Mouse (Mus musculus) thymus, adult 2 months (tissue): ENCODE results near the gene Mpp3. TPM values are rescaled to one million over a fixed set of nuclear protein-coding genes. Genes with fewer than 3 reads are reported as not detected.

Experiments used
- DNase-seq: peaks from one replicate; pipeline ENCODE4 v3.0.0; 2021
- H3K27ac ChIP-seq: fragments of 200-500 bp; 2 replicates; pipeline ENCODE4 v1.5.1; 2012; ENCODE audit warnings: low read length, control low read depth; ENCODE audit not compliant: control insufficient read depth, insufficient read depth
- H3K27me3 ChIP-seq: fragments of 200-500 bp; 2 replicates; pipeline ENCODE4 v1.6.1; 2012; ENCODE audit warnings: mild to moderate bottlenecking, low read length, moderate library complexity, mixed read lengths; ENCODE audit not compliant: control insufficient read depth, insufficient read depth
- H3K36me3 ChIP-seq: fragments of 200-500 bp; 2 replicates; pipeline ENCODE4 v1.6.1; 2012; ENCODE audit warnings: mild to moderate bottlenecking, low read length, moderate library complexity; ENCODE audit not compliant: control insufficient read depth, insufficient read depth
- H3K4me1 ChIP-seq: fragments of 200-500 bp; replicated peaks from 2 replicates; pipeline ENCODE4 v1.6.1; 2012; ENCODE audit warnings: low read length; ENCODE audit not compliant: control insufficient read depth, insufficient read depth
- H3K4me3 ChIP-seq: fragments of 200-500 bp; 2 replicates; pipeline ENCODE4 v1.5.1; 2012; ENCODE audit warnings: mild to moderate bottlenecking, low read length, control low read depth, moderate library complexity; ENCODE audit not compliant: control insufficient read depth, insufficient read depth
- CTCF ChIP-seq: fragments of 200-500 bp; IDR thresholded peaks from 2 replicates; pipeline ENCODE4 v1.5.1; 2012; ENCODE audit warnings: mild to moderate bottlenecking, control low read depth, low read length, moderate library complexity, borderline replicate concordance; ENCODE audit not compliant: control insufficient read depth, poor library complexity, insufficient read depth; ENCODE audit errors: extremely low read depth
- POLR2A ChIP-seq: fragments of 200-500 bp; IDR thresholded peaks from 2 replicates; pipeline ENCODE4 v1.6.1; 2012; ENCODE audit warnings: mild to moderate bottlenecking, low read length, control low read depth, moderate library complexity; ENCODE audit not compliant: control insufficient read depth, poor library complexity, insufficient read depth; ENCODE audit errors: extremely low read depth
- WGBS: fragments of 180-500 bp; shearing (Covaris S2); methylation state at CpG from one replicate; pipeline ENCODE4 v1.1.7; 2018; 5-methylcytosine and 5-hydroxymethylcytosine counted together
- polyA plus RNA-seq: library from polyadenylated mRNA; depleted of rRNA; stranded (reverse); fragments of >200 nt; gene quantifications from 2 replicates; pipeline ENCODE4 v1.2.3, GENCODE M21; 2012

Mpp3 gene
- polyA plus RNA-seq, 1 experiment: 0.50 TPM

GRCm38 (mm10) chr11:102061941-102062473, 33.7 kb upstream of the Mpp3 start:
- no peak overlapping the region for H3K27ac ChIP-seq
- H3K4me1 ChIP-seq: no peaks in the 10 kb centered on the region
- DNase-seq: no peak
- no peak overlapping the region for H3K4me3 ChIP-seq
- no peak for TF ChIP-seq CTCF
- no peak for TF ChIP-seq POLR2A
- no peaks in the 10 kb centered on the region; the same call in 1 of the 2 replicates for H3K27me3 ChIP-seq
- 41% methylated on average over 16 of the region's 16 CpGs for WGBS
- no peaks in the 10 kb centered on the region for H3K36me3 ChIP-seq

- no peak overlapping the region for H3K4me3 ChIP-seq
- no peak overlapping the region for H3K27ac ChIP-seq
- no peaks in the 10 kb centered on the region; the same call in 1 of the 2 replicates for H3K27me3 ChIP-seq
- whole genome bisulfite sequencing: 7% methylated on average over 22 of the region's 23 CpGs
- TF ChIP-seq CTCF (peak; percentile 79; the same call in 1 of the 2 replicates), POLR2A (no peak)
- no peaks in the 10 kb centered on the region for H3K36me3 ChIP-seq
- no peaks in the 10 kb centered on the region for H3K4me1 ChIP-seq
- DNase-seq: peak; percentile 65
Observed at GRCm38 (mm10) chr11:102061236-102061940, 33.1 kb upstream of the Mpp3 start.

- no peak overlapping the region for H3K27ac ChIP-seq
Observed at GRCm38 (mm10) chr11:102053847-102054246, 25.6 kb upstream of the Mpp3 start.

GRCm38 (mm10) chr11:102053183-102053582, 24.9 kb upstream of the Mpp3 start:
- Histone ChIP-seq H3K27me3 (no peaks in the 10 kb centered on the region), H3K4me1 (no peaks in the 10 kb centered on the region), H3K4me3 (no peak overlapping the region), H3K36me3 (no peaks in the 10 kb centered on the region), H3K27ac (no peak overlapping the region)
- DNase-seq: no peak
- TF ChIP-seq CTCF (no peak), POLR2A (no peak)
- 63% methylated on average over 7 of the region's 7 CpGs for WGBS

More at GRCm38 (mm10) chr11:102053847-102054246, 25.6 kb upstream of the Mpp3 start:
- Histone ChIP-seq H3K36me3 (no peaks in the 10 kb centered on the region), H3K4me3 (no peak overlapping the region), H3K4me1 (no peaks in the 10 kb centered on the region), H3K27me3 (no peaks in the 10 kb centered on the region)
- DNase-seq: peak; percentile 18
- 0 out of 2 replicates have a peak, but pooled peaks have one; percentile 47 for TF ChIP-seq CTCF
- no peak for TF ChIP-seq POLR2A
- 22% methylated on average over 9 of the region's 9 CpGs for WGBS

- TF ChIP-seq CTCF: no peak
- TF ChIP-seq POLR2A: no peak
- Histone ChIP-seq H3K36me3 (no peaks in the 10 kb centered on the region), H3K27me3 (no peaks in the 10 kb centered on the region), H3K27ac (no peak overlapping the region), H3K4me3 (no peak overlapping the region), H3K4me1 (no peaks in the 10 kb centered on the region)
- DNase-seq: no peak
- WGBS: 90% methylated on average over 12 of the region's 12 CpGs
Observed at GRCm38 (mm10) chr11:102052697-102053096, 24.4 kb upstream of the Mpp3 start.

GRCm38 (mm10) chr11:102051954-102052353, 23.7 kb upstream of the Mpp3 start:
- no peak for DNase-seq
- TF ChIP-seq CTCF: no peak
- TF ChIP-seq POLR2A: no peak
- WGBS: 91% methylated on average over 4 of the region's 4 CpGs
- Histone ChIP-seq H3K27ac (no peak overlapping the region), H3K4me1 (no peaks in the 10 kb centered on the region), H3K4me3 (no peak overlapping the region), H3K36me3 (no peaks in the 10 kb centered on the region), H3K27me3 (no peaks in the 10 kb centered on the region)

GRCm38 (mm10) chr11:102051541-102051940, 23.3 kb upstream of the Mpp3 start:
- no peak for DNase-seq
- H3K27ac ChIP-seq: no peak overlapping the region
- no peak overlapping the region for H3K4me3 ChIP-seq
- TF ChIP-seq POLR2A (no peak), CTCF (no peak)
- 91% methylated on average over 4 of the region's 4 CpGs for WGBS
- no peaks in the 10 kb centered on the region for H3K4me1 ChIP-seq
- no peaks in the 10 kb centered on the region for H3K36me3 ChIP-seq
- no peaks in the 10 kb centered on the region for H3K27me3 ChIP-seq
